Comparison of ENCODE assay signal across 25 mouse cellular contexts in the genomic region with DNA sequence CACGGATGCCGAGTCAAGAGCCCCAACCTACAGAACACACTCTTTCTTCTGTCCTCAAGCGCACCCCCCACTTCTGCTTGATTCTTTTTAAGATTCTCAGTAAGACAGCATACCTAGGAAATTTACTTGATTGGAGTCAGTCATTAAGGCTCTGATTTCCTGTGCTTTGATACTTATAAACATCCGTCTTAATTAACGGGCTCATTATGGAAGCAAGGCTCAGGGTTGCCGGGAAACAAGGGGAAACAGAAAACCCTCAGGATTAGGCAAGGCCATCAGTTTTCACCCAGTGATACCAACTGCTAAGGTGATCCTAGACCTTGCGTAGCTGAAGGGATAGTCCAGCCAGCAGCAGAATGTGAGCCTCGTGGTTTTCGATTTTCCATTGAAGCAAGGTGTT.
DNase-seq lines count a peak whose midpoint lies in the region; ATAC-seq and TF ChIP-seq lines count a peak whose summit lies in the region.
"Had no signal": no experiment of that assay in that cellular context is flagged by ENCODE, and none has a peak within 500 bp of the region (broad histone marks: within the 10 kb centered on the region; RNA-seq: fewer than 3 reads in every experiment).

No protein-coding gene starts in this region.

- no peak overlapping the region for H3K27ac ChIP-seq in forebrain, embryonic 11.5 days (ENCODE audit: low read depth, low read length)
- H3K27ac ChIP-seq in forebrain, embryonic 10.5 days: no peak overlapping the region
- H3K27ac ChIP-seq in forebrain, postnatal 0 days (ENCODE audit: low read depth, low read length): no peak overlapping the region
- no peak overlapping the region for H3K27ac ChIP-seq in forebrain, embryonic 15.5 days (replicated peaks)
- peak overlapping the region; percentile 50; the same call in 1 of the 2 replicates for H3K27ac ChIP-seq in limb, embryonic 10.5 days
- H3K27ac ChIP-seq: embryonic facial prominence, embryonic 13.5 days; heart, adult 2 months; heart, embryonic 10.5 days; heart, embryonic 13.5 days had no signal

- H3K4me2 ChIP-seq in forebrain, embryonic 11.5 days (ENCODE audit: low read depth, low read length, severe bottlenecking): no peak overlapping the region
- no peak overlapping the region for H3K4me2 ChIP-seq in forebrain, postnatal 0 days (ENCODE audit: low read depth)
- no peak overlapping the region for H3K4me2 ChIP-seq in forebrain, embryonic 15.5 days (replicated peaks)
- H3K4me2 ChIP-seq: embryonic facial prominence, embryonic 13.5 days; heart, embryonic 13.5 days had no signal

- ATAC-seq in forebrain, embryonic 11.5 days (replicated peaks; ENCODE audit: low FRiP score): no peak; the same call in 1 of the 2 replicates
- peak; percentile 18; the same call in 1 of the 2 replicates for ATAC-seq in forebrain, postnatal 0 days
- ATAC-seq in forebrain, embryonic 15.5 days (replicated peaks): no peak
- ATAC-seq: intestine, postnatal 0 days; Patski had no signal

- 71% methylated on average over 9 of the region's 9 CpGs for WGBS in forebrain, embryonic 11.5 days
- WGBS in forebrain, embryonic 10.5 days: 77% methylated on average over 9 of the region's 9 CpGs
- 40% methylated on average over 9 of the region's 9 CpGs for WGBS in forebrain, postnatal 0 days
- WGBS in forebrain, embryonic 15.5 days: 40% methylated on average over 9 of the region's 9 CpGs
- WGBS in limb, embryonic 10.5 days: 53% methylated on average over 9 of the region's 9 CpGs

- H3K4me3 ChIP-seq in forebrain, embryonic 11.5 days (ENCODE audit: low read depth, low read length): no peak overlapping the region
- no peak overlapping the region for H3K4me3 ChIP-seq in forebrain, embryonic 10.5 days
- H3K4me3 ChIP-seq in forebrain, postnatal 0 days (ENCODE audit: low read depth, low read length): no peak overlapping the region
- no peak overlapping the region for H3K4me3 ChIP-seq in forebrain, embryonic 15.5 days
- no peak overlapping the region for H3K4me3 ChIP-seq in limb, embryonic 10.5 days
- H3K4me3 ChIP-seq: embryonic facial prominence, embryonic 13.5 days; heart, adult 2 months; heart, embryonic 10.5 days; heart, embryonic 13.5 days had no signal

- H3K27me3 ChIP-seq in forebrain, embryonic 11.5 days (ENCODE audit: control insufficient read depth, insufficient read depth, low read length): no peaks in the 10 kb centered on the region
- peaks cover 8% of the 10 kb centered on the region; the same call in 1 of the 2 replicates for H3K27me3 ChIP-seq in forebrain, embryonic 10.5 days (ENCODE audit: poor library complexity, severe bottlenecking)
- H3K27me3 ChIP-seq in forebrain, postnatal 0 days (ENCODE audit: insufficient read depth, low read length): no peaks in the 10 kb centered on the region
- no peaks in the 10 kb centered on the region for H3K27me3 ChIP-seq in forebrain, embryonic 15.5 days
- H3K27me3 ChIP-seq in limb, embryonic 10.5 days (ENCODE audit: low read depth, poor library complexity, severe bottlenecking): no peaks in the 10 kb centered on the region
- H3K27me3 ChIP-seq: embryonic facial prominence, embryonic 13.5 days; Patski had no signal

- no peaks in the 10 kb centered on the region for H3K9me3 ChIP-seq in forebrain, embryonic 11.5 days (ENCODE audit: control insufficient read depth, low read length)
- no peaks in the 10 kb centered on the region; the same call in 1 of the 2 replicates for H3K9me3 ChIP-seq in forebrain, embryonic 10.5 days
- no peaks in the 10 kb centered on the region for H3K9me3 ChIP-seq in forebrain, postnatal 0 days (ENCODE audit: low read length)
- H3K9me3 ChIP-seq in forebrain, embryonic 15.5 days: no peaks in the 10 kb centered on the region
- H3K9me3 ChIP-seq in limb, embryonic 10.5 days (replicated peaks): no peaks in the 10 kb centered on the region
- H3K9me3 ChIP-seq: heart, embryonic 10.5 days; heart, embryonic 13.5 days had no signal

- H3K4me1 ChIP-seq in forebrain, embryonic 11.5 days (replicated peaks; ENCODE audit: control insufficient read depth, insufficient read depth, low read length): no peaks in the 10 kb centered on the region
- peaks cover 30% of the 10 kb centered on the region for H3K4me1 ChIP-seq in forebrain, embryonic 10.5 days
- H3K4me1 ChIP-seq in forebrain, postnatal 0 days (ENCODE audit: insufficient read depth): no peaks in the 10 kb centered on the region
- no peaks in the 10 kb centered on the region for H3K4me1 ChIP-seq in forebrain, embryonic 15.5 days
- H3K4me1 ChIP-seq in limb, embryonic 10.5 days: peaks cover 48% of the 10 kb centered on the region

- DNase-seq in forebrain, embryonic 11.5 days (ENCODE audit: low spot score): peak; percentile 48
- DNase-seq in forebrain, embryonic 10.5 days (ENCODE audit: extremely low spot score, low spot score): no peak
- DNase-seq in forebrain, postnatal 0 days: peak; percentile 9
- DNase-seq in retina, postnatal 1 day: peak; percentile 58
- DNase-seq in retina, embryonic 14.5 days (ENCODE audit: low spot score): no peak
- no peak for DNase-seq in limb, embryonic 10.5 days (ENCODE audit: low spot score)
- no peak for DNase-seq in cerebellum, postnatal 36 days
- DNase-seq: adrenal gland, postnatal 10 days; adrenal gland, postnatal 36 days; cerebellum, adult 11 months; cerebellum, adult 2 months; cerebellum, adult 9-11 months; cerebellum, postnatal 25 days; gastrocnemius, postnatal 36 days; heart, adult 2 months; heart, postnatal 14 days; heart, postnatal 4 days; kidney, adult 2 months had no signal

- H3K9ac ChIP-seq in forebrain, embryonic 11.5 days (ENCODE audit: low read length): no peak overlapping the region
- no peak overlapping the region for H3K9ac ChIP-seq in forebrain, postnatal 0 days
- no peak overlapping the region for H3K9ac ChIP-seq in forebrain, embryonic 15.5 days (replicated peaks)
- H3K9ac ChIP-seq: embryonic facial prominence, embryonic 13.5 days; heart, embryonic 13.5 days had no signal

- H3K36me3 ChIP-seq in forebrain, embryonic 11.5 days (ENCODE audit: control insufficient read depth, insufficient read depth, low read length): no peaks in the 10 kb centered on the region
- no peaks in the 10 kb centered on the region for H3K36me3 ChIP-seq in forebrain, embryonic 10.5 days (replicated peaks)
- no peaks in the 10 kb centered on the region for H3K36me3 ChIP-seq in forebrain, postnatal 0 days (ENCODE audit: insufficient read depth)
- H3K36me3 ChIP-seq in forebrain, embryonic 15.5 days: no peaks in the 10 kb centered on the region
- no peaks in the 10 kb centered on the region for H3K36me3 ChIP-seq in limb, embryonic 10.5 days
- H3K36me3 ChIP-seq: embryonic facial prominence, embryonic 13.5 days; G1E; heart, embryonic 10.5 days; heart, embryonic 13.5 days had no signal

- TF ChIP-seq CTCF in forebrain, postnatal 0 days (IDR thresholded peaks at IDR 0.05; ENCODE audit: low read depth): no peak

Comparison
In these comparisons a context has a peak if more than half of its experiments do, and no peak if none do; other contexts are left out.
1. DNase-seq: peak in forebrain, embryonic 11.5 days (single experiment), forebrain, postnatal 0 days (single experiment) and retina, postnatal 1 day (single experiment); none in forebrain, embryonic 10.5 days (single experiment), retina, embryonic 14.5 days (single experiment), limb, embryonic 10.5 days (single experiment) and cerebellum, postnatal 36 days (0 of 2).